Mouse (Mus musculus) midbrain, embryonic 13.5 days (tissue): ENCODE measurements at regions not wholly inside any gene's neighbourhood (a gene's known extent, or its start where the extent isn't known, plus 50 kb on each side); places are given as distances from the start of the nearest gene placed in this dataset.

Experiments used
- ATAC-seq: fragments of 200-750 bp; cut with Nextera tagmentation; 2 replicates; pipeline ENCODE4 v1.8.0; 2017; ENCODE audit warnings: mild to moderate bottlenecking, moderate TSS enrichment, moderate library complexity
- H3K27ac ChIP-seq: fragments of 300-500 bp; sonication (generic); 2 replicates; pipeline ENCODE4 v1.5.1; 2015; ENCODE audit warnings: inconsistent platforms, mild to moderate bottlenecking, moderate library complexity
- H3K27me3 ChIP-seq: fragments of 300-500 bp; sonication (generic); 2 replicates; pipeline ENCODE4 v1.6.1; 2015; ENCODE audit warnings: mild to moderate bottlenecking, inconsistent platforms
- H3K36me3 ChIP-seq: fragments of 300-500 bp; sonication (generic); 2 replicates; pipeline ENCODE4 v1.6.1; 2015; ENCODE audit warnings: mild to moderate bottlenecking, inconsistent platforms
- H3K4me1 ChIP-seq: fragments of 300-500 bp; sonication (generic); replicated peaks from 2 replicates; pipeline ENCODE4 v1.6.1; 2015; ENCODE audit warnings: inconsistent platforms
- H3K4me2 ChIP-seq: fragments of 300-500 bp; sonication (generic); replicated peaks from 2 replicates; pipeline ENCODE4 v1.6.1; 2015; ENCODE audit warnings: moderate library complexity, mild to moderate bottlenecking, inconsistent platforms
- H3K4me3 ChIP-seq: fragments of 300-500 bp; sonication (generic); replicated peaks from 2 replicates; pipeline ENCODE4 v1.5.1; 2015; ENCODE audit warnings: mild to moderate bottlenecking, inconsistent platforms
- H3K9ac ChIP-seq: fragments of 300-500 bp; sonication (generic); replicated peaks from 2 replicates; pipeline ENCODE4 v1.6.1; 2015; ENCODE audit warnings: mild to moderate bottlenecking, inconsistent platforms
- H3K9me3 ChIP-seq: fragments of 300-500 bp; sonication (generic); 2 replicates; pipeline ENCODE4 v1.6.1; 2016; ENCODE audit warnings: mild to moderate bottlenecking, inconsistent platforms
- WGBS: fragments of 180-500 bp; shearing (Covaris S2); methylation state at CpG from one replicate; pipeline ENCODE4 v1.1.7; 2015; 5-methylcytosine and 5-hydroxymethylcytosine counted together

GRCm38 (mm10) chr5:37980692-37981091, 57.9 kb upstream of the Stx18 start:
- H3K9ac ChIP-seq = no peak overlapping the region
- ATAC-seq = no peak
- no peak overlapping the region for H3K4me3 ChIP-seq
- 0 out of 2 replicates have a peak, but pooled peaks cover 5% of the 10 kb centered on the region for H3K27me3 ChIP-seq
- no peak overlapping the region for H3K4me2 ChIP-seq
- H3K36me3 ChIP-seq = no peaks in the 10 kb centered on the region
- 87% methylated on average over 3 of the region's 3 CpGs for WGBS
- no peaks in the 10 kb centered on the region for H3K4me1 ChIP-seq
- H3K27ac ChIP-seq = no peak overlapping the region
- no peaks in the 10 kb centered on the region for H3K9me3 ChIP-seq

- H3K27ac ChIP-seq = no peak overlapping the region
- WGBS = 73% methylated on average over 4 of the region's 4 CpGs
- H3K4me2 ChIP-seq = no peak overlapping the region
- no peak overlapping the region for H3K4me3 ChIP-seq
- no peak overlapping the region for H3K9ac ChIP-seq
- no peaks in the 10 kb centered on the region for H3K9me3 ChIP-seq
- H3K36me3 ChIP-seq = no peaks in the 10 kb centered on the region
- peaks cover 9% of the 10 kb centered on the region; the same call in 1 of the 2 replicates for H3K27me3 ChIP-seq
- ATAC-seq = no peak
- H3K4me1 ChIP-seq = no peaks in the 10 kb centered on the region
Measured at GRCm38 (mm10) chr5:37976943-37977434, 61.6 kb upstream of the Stx18 start.

- no peak for ATAC-seq
- Histone ChIP-seq H3K4me1 (peaks cover 8% of the 10 kb centered on the region; the same call in 1 of the 2 replicates), H3K36me3 (no peaks in the 10 kb centered on the region), H3K27ac (no peak overlapping the region), H3K4me3 (no peak overlapping the region), H3K4me2 (no peak overlapping the region), H3K9me3 (no peaks in the 10 kb centered on the region), H3K9ac (no peak overlapping the region), H3K27me3 (peaks cover 35% of the 10 kb centered on the region)
- WGBS = 77% methylated on average over 7 of the region's 7 CpGs
Measured at GRCm38 (mm10) chr5:37972980-37973545, 65.5 kb upstream of the Stx18 start.

- H3K4me1 ChIP-seq = peaks cover 18% of the 10 kb centered on the region
- no peak for ATAC-seq
- no peak overlapping the region for H3K4me3 ChIP-seq
- H3K9me3 ChIP-seq = no peaks in the 10 kb centered on the region
- no peaks in the 10 kb centered on the region for H3K36me3 ChIP-seq
- H3K27me3 ChIP-seq = peaks cover 44% of the 10 kb centered on the region
- WGBS = 71% methylated on average over 11 of the region's 11 CpGs
- no peak overlapping the region for H3K27ac ChIP-seq
- no peak overlapping the region for H3K9ac ChIP-seq
- H3K4me2 ChIP-seq = no peak overlapping the region
Measured at GRCm38 (mm10) chr5:37971724-37972123, 66.8 kb upstream of the Stx18 start.

- Histone ChIP-seq H3K27me3 (peaks cover 71% of the 10 kb centered on the region), H3K27ac (no peak overlapping the region)
- WGBS = 7% methylated on average over 10 of the region's 10 CpGs
Measured at GRCm38 (mm10) chr5:37968596-37968995, 69.9 kb upstream of the Stx18 start.

GRCm38 (mm10) chr5:37967914-37968375, 70.6 kb upstream of the Stx18 start:
- H3K27ac ChIP-seq = no peak overlapping the region
- WGBS = 5% methylated on average over 14 of the region's 14 CpGs
- no peaks in the 10 kb centered on the region for H3K9me3 ChIP-seq
- peaks cover 18% of the 10 kb centered on the region for H3K4me1 ChIP-seq
- H3K36me3 ChIP-seq = no peaks in the 10 kb centered on the region
- peaks cover 73% of the 10 kb centered on the region for H3K27me3 ChIP-seq
- 0 out of 2 replicates have a peak, but pooled peaks have one; percentile 51 for ATAC-seq
- no peak overlapping the region for H3K4me3 ChIP-seq
- H3K9ac ChIP-seq = no peak overlapping the region
- no peak overlapping the region; the same call in 1 of the 2 replicates for H3K4me2 ChIP-seq

More at GRCm38 (mm10) chr5:37968596-37968995, 69.9 kb upstream of the Stx18 start:
- ATAC-seq = peak; percentile 35; the same call in 1 of the 2 replicates
- H3K4me1 ChIP-seq = peaks cover 18% of the 10 kb centered on the region
- no peak overlapping the region for H3K9ac ChIP-seq
- no peak overlapping the region for H3K4me3 ChIP-seq
- no peak overlapping the region for H3K4me2 ChIP-seq
- H3K9me3 ChIP-seq = no peaks in the 10 kb centered on the region
- no peaks in the 10 kb centered on the region for H3K36me3 ChIP-seq

GRCm38 (mm10) chr5:37967106-37967913, 71.2 kb upstream of the Stx18 start:
- H3K27ac ChIP-seq = no peak overlapping the region

GRCm38 (mm10) chr5:37963688-37964087, 74.9 kb upstream of the Stx18 start:
- Histone ChIP-seq H3K9me3 (no peaks in the 10 kb centered on the region), H3K9ac (no peak overlapping the region), H3K4me3 (no peak overlapping the region), H3K27ac (no peak overlapping the region), H3K4me1 (peaks cover 16% of the 10 kb centered on the region), H3K36me3 (no peaks in the 10 kb centered on the region), H3K4me2 (no peak overlapping the region), H3K27me3 (peaks cover 53% of the 10 kb centered on the region)
- 58% methylated on average over 8 of the region's 8 CpGs for WGBS
- ATAC-seq = no peak

More at GRCm38 (mm10) chr5:37967106-37967913, 71.2 kb upstream of the Stx18 start:
- H3K4me2 ChIP-seq = no peak overlapping the region
- 0 out of 2 replicates have a peak, but pooled peaks have one; percentile 30 for ATAC-seq
- H3K9me3 ChIP-seq = no peaks in the 10 kb centered on the region
- no peaks in the 10 kb centered on the region for H3K36me3 ChIP-seq
- no peak overlapping the region for H3K9ac ChIP-seq
- H3K4me1 ChIP-seq = peaks cover 18% of the 10 kb centered on the region
- H3K27me3 ChIP-seq = peaks cover 73% of the 10 kb centered on the region
- no peak overlapping the region for H3K4me3 ChIP-seq
- 6% methylated on average over 23 of the region's 23 CpGs for WGBS

GRCm38 (mm10) chr5:37962513-37962912, 76.0 kb upstream of the Stx18 start:
- 41% methylated on average over 3 of the region's 3 CpGs for WGBS
- no peak for ATAC-seq
- Histone ChIP-seq H3K27ac (no peak overlapping the region), H3K36me3 (no peaks in the 10 kb centered on the region), H3K4me1 (peaks cover 5% of the 10 kb centered on the region; the same call in 1 of the 2 replicates), H3K9me3 (no peaks in the 10 kb centered on the region), H3K4me2 (no peak overlapping the region), H3K4me3 (no peak overlapping the region), H3K27me3 (peaks cover 42% of the 10 kb centered on the region), H3K9ac (no peak overlapping the region)

GRCm38 (mm10) chr5:37960216-37960615, 78.3 kb upstream of the Stx18 start:
- Histone ChIP-seq H3K4me1 (no peaks in the 10 kb centered on the region), H3K27ac (no peak overlapping the region), H3K36me3 (no peaks in the 10 kb centered on the region), H3K9ac (no peak overlapping the region), H3K4me3 (no peak overlapping the region), H3K4me2 (no peak overlapping the region), H3K9me3 (no peaks in the 10 kb centered on the region), H3K27me3 (peaks cover 20% of the 10 kb centered on the region)
- no peak for ATAC-seq
- 87% methylated on average over 7 of the region's 7 CpGs for WGBS

- no peaks in the 10 kb centered on the region for H3K36me3 ChIP-seq
- H3K9me3 ChIP-seq = no peaks in the 10 kb centered on the region
- H3K9ac ChIP-seq = no peak overlapping the region
- H3K27ac ChIP-seq = no peak overlapping the region
- H3K4me1 ChIP-seq = no peaks in the 10 kb centered on the region
- no peak overlapping the region for H3K4me3 ChIP-seq
- no peak for ATAC-seq
- no peaks in the 10 kb centered on the region for H3K27me3 ChIP-seq
- no peak overlapping the region for H3K4me2 ChIP-seq
- 0% methylated on average over 1 of the region's 1 CpGs for WGBS
Measured at GRCm38 (mm10) chr5:37952096-37952495, 86.4 kb upstream of the Stx18 start.

GRCm38 (mm10) chr5:37932760-37933122, 105.8 kb upstream of the Stx18 start:
- Histone ChIP-seq H3K9me3 (no peaks in the 10 kb centered on the region), H3K4me1 (no peaks in the 10 kb centered on the region), H3K4me2 (no peak overlapping the region), H3K9ac (no peak overlapping the region), H3K27ac (no peak overlapping the region), H3K4me3 (no peak overlapping the region), H3K27me3 (peaks cover 3% of the 10 kb centered on the region; the same call in 1 of the 2 replicates), H3K36me3 (no peaks in the 10 kb centered on the region)
- no peak for ATAC-seq
- 71% methylated on average over 2 of the region's 2 CpGs for WGBS
